Mouse (Mus musculus) A20 (cell line): ENCODE data around the gene Cd2.

ENCODE experiments used
- DNase-seq: peaks from one replicate; pipeline ENCODE4 v3.0.0-alpha.2; 2011; ENCODE audit warnings: low read depth, low spot score

Gene Cd2

DNA sequence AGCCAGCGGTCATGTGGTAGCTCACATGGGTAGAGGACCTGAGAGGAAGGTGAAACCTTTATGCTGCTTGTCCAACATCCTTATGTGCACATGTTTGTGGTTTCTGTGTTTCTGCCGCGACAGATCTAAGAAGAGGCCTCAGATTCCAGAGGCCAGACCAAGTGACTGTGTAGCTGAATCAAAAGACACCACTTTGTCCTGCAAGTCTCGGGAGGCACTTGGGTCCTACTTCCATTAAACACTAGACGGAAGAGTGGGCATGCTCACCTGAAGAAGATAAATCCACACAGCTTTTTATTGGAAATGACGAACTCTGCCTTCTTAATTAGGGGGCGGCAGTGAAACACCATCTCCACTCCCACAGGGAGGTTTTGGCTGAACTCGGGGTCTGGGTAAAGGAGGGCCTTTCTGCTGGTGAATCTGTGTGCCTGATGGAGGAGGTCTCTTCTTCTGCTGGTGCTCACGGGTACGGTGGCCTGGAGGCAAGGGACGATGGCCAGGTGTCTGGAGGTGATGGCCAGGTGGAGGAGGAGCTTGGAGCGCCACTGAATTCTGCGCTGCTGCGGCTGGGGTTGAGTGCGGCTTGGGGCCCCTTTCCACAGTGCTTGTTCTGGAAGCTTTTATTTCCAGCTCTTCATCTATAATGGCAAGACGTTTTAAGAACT, 12.0 kb downstream of the Cd2 start:
- DNase-seq = no peak

DNA sequence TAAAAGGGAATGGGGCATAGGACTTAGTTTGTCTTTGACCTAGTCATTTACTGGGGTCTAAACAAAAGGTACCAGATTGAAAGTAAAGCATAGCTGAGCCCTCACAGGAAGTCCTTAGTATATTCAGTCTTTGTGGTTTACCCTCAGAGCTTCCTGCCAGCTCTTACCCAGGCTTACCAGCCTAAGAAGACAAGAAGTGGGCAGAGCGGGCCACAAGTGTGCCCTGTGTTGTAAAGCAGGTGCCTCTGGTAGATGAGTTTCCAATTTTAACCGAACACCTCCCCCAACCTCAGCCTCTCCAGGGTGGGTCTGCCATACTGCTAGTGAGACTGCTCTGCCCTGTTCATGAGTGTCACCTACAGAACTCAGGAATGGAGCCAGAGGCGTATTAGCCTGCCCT, 12.9 kb downstream of the Cd2 start:
- DNase-seq = peak; percentile 58

DNA sequence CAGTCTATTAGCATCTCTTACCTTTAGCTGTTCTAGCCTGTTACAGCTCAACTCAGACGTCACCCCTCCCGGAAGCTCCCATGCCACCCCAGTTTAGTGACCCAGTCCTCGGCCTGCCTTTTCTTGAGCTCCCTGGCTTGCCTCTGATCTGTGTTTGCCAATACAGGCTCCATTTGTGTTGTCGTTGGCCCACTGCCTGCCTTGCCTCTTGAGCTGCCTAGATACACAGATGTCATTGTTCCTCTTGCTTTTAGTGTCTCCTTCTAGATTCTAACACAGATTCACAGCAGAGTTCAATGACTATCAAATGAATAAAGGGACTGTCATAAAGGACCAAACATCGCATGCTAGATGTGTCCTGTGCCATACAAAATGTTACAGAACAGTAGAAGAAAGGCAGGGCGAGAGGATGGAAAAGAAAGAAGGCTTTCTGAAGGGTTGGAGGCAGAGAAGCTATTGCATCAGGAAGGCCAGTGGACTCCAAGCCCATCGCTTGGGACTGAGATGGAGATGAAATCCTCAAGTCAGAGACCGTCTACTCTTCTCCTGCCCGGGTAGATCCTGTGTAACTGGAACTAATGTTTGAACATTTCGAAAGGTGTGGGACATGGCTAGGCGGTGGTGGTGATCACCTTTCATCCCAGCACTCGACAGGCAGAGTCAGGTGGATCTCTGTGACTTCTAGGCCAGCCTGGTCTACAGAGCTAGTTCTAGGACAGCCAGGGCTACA, 13.5 kb downstream of the Cd2 start:
- DNase-seq = no peak

DNA sequence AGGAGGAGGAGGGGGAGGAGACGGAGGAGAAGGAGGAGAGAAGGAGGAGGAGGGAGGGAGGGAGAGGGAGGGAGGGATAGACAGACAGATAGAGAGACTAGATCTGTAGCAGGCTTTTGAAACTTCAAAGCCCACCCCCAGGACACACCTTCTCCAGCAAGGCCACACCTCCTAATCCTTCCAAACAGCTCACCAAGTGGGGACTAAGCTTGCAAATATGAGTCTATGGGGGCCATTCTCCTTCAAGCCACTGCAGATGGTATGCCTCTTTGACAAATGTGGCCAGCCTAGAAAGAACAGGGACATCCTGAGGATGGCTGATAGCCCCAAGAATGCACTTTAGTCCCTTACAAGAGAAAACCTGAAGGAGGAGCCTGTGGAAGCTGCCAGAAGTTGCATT, 15.6 kb downstream of the Cd2 start:
- no peak for DNase-seq

DNA sequence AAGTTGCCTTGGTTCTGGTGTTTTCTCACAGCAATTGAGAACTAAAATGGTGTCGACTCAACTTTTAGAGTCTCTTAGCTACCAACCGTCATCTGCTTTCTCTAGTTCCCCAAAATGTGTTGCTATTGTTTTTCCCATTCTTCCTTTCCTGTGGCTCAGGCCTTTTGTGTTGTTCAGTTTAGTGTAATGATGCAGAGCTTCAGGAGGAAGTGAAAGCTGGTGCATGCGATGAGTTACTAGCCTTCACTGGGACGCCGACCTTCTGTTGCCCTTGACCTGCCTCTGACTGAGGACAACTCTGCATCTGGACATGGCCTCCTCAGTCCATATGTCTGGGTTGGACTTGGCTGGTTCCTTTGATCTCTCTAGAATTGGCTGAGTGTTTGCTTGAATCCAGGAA, 16.9 kb downstream of the Cd2 start:
- peak; percentile 75 for DNase-seq

DNA sequence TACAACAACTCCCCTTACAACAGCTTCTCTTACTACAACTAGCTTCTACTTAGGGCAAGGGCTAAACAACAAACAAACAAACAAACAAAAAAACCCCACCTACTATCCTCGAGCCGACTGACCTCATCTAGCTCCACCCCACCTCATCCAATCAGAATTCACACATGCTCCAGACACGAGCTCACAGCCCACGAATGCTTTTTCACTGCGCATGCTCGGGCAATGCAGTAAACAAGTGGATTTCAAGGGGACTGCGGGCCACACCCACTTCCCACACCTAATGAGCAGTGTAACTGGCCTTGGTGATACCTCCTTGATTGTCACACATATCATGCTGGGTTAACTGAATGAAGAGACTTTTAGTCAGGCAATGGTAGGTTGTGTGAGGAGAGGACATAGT, 19.4 kb downstream of the Cd2 start:
- DNase-seq = no peak

DNA sequence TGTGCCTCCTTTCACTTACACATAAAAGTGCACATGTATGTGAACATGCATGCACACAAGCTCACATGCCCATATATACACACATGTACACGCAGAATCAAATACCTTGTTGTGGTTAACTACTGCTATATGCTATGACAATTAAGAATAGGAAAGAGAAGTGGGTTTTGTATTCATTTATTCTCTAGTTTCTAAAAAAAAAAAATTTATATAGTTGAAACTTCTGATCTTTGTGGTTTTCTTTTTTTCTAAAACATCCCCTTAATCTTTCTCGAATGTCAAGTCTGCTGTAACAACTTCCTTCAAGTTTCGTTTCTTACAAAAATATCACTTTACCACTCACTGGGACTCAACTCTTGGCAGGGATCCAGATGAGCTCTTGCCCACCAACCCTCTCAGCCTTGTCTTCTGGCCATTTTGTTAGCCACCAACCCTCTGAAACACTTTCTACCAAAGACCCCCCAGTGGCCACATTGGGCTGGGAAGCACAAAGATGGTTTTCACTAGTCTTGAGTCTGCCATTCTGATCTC, 22.1 kb downstream of the Cd2 start:
- no peak for DNase-seq

DNA sequence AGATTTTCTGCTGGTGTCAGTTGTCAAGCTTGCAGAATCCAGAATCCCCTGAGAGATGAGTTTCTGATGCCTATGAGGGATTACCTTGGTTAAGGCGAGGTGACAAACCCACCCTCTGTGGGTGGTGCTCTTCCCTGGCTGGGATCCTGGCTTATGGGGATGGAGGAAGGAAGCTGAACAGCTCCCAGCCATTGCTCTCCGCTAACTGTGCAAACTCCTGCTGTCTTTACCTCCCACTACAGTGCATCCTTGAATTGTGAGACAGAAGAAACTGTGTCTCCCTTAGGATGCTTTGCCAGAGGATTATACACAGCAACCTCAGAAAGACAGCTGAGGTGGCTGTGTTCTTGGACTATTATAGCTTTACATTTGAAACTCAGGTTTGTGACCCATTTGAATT, 28.8 kb downstream of the Cd2 start:
- DNase-seq = no peak

DNA sequence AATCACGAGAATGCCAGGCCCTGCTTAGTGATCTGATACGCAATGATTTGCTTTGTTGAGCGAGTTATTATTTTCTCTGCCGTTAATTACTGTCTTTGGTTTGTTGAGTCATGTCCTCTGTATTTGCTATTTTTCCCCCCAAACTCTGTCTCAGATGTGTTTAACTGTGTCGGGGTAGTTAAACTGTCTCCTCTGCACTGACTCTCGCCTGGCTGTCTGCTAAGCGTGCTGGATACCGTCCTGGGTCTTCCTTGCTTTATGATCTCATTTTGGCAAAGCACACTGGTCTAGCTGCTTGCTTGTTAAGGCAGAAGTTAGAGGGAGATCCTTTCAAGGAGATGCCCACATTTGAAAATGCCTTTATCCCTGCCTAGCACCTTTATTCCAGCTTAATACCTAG, 31.6 kb downstream of the Cd2 start:
- no peak for DNase-seq

DNA sequence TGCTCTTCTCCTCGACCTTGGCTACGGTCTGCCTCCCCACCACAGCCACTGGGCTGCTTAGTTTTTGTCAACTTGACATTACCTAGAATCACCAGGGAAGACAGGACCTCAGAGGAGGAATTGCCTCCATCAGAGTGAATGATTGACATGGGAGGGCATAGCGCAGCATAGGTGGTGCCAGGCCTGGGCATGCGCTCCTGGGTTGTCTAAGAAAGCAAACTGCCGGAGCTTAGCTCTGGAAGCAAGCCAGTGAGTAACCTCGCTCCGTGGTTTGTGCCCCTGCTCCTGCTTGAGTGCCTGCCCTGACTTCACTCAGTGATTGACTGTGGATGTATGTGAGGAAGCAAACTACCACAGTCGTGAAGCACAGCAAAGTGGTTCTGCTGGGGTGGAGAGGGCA, 35.6 kb downstream of the Cd2 start:
- DNase-seq = no peak

DNA sequence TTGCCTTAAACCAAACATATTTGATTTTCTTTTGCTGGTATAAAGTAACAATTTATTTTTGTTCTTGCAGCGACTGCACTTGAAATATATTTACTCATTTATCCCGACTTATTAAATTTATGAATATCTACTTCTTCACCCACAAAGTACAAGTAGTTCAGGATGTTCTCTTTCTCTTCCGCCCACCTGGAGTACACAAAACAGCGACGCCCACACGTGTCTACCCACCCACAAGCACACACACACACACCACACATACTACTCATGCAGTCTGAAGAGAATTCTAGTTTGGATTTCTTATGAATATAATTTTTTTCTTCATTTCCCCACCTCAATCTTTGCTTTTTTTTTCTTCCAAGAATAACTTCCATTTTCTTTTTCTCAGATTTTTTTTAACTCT, 37.9 kb downstream of the Cd2 start:
- DNase-seq = no peak

DNA sequence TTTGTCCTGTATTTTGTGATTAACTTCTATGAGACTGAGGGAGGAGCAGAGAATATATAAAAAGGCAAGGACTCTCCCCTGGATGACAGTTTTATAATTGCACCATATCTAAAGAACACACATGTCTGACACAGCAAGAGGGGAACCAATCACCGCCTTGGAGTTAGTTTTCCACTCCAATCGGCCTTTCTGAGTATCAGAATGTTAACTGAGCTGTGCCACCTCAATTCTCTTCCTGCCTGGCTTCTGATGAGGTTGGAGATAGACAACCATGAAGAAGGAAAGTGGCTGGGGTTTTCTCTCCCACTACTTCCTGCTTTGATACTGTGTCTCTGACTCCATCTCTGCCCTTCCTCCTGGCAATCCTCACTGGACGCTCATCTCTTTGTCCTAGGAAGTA, 42.5 kb downstream of the Cd2 start:
- DNase-seq = no peak

DNA sequence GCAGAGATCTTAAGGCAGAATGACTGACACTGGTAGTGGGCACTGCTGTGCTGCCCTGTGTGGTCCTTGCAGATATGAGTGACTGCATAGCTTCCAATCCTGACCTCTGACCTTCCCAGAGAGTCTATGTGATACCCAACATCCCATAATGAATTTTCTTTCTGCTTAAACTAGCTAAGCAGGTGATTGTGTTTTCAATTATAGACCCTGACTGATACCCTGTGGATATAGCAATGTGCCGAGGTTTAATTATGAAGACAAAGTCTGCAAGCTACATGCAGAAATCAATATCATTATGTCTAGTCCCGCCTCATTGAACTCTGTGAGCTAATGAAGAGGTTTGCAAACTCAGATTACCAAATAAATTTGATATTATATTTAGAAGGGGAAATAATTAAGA, 44.7 kb downstream of the Cd2 start:
- no peak for DNase-seq

DNA sequence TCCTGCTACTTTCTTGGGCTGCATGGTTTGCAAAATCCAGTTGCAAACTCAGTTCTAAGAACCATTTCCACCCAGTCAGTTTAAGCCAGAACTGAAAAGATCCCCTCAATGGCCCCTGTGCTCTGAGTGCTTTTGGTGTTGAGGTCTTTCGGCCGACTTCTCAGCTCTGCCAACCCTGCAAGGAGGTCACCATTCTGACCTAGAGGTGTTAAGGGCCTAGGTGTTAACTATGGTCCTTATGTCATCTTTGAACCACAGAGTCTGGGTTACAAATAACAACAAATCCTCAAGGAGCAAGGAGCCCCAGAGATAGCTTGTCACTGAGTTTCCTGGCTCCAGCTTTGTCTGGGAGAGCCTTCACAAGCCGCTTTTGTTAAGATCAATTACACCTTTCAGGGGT, 45.9 kb downstream of the Cd2 start:
- no peak for DNase-seq

DNA sequence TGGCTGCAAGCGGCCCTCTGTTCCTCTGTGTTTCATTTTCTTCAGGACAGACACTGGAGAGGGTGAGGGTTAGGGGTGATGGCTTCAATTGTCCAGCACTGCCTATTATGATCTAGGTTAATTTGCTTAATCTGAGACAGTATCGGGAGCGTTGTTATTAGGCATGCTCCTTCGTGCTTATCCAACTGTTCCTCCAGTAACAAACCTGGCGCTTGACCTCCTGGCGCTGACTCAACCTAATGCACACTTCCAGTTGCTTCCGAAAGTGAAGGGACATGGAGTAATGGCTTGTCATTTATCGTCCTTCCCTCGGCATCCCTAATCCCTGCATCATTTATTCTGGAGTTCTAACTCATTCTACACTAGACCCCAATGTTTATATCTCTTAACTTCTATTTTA, 46.9 kb downstream of the Cd2 start:
- no peak for DNase-seq

DNA sequence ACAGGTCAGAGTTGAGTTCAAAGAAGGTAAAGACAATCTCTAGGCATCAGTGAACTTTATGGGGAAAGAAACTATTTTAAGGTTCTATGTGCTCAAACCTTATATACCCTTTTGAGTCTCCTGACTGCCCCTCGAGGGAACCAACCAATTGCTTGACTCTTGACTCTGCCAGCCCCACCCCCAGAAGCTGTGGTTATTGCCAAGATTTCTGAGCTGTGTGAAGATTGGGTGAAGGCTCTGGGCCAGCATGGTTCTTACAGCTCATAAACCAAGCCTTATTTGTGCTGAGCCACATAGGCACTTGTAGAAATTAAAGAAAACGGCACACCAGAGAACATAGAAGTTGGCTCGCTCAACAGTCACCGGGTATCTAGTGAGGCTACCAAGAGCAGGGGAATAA, 48.5 kb downstream of the Cd2 start:
- DNase-seq = no peak

DNA sequence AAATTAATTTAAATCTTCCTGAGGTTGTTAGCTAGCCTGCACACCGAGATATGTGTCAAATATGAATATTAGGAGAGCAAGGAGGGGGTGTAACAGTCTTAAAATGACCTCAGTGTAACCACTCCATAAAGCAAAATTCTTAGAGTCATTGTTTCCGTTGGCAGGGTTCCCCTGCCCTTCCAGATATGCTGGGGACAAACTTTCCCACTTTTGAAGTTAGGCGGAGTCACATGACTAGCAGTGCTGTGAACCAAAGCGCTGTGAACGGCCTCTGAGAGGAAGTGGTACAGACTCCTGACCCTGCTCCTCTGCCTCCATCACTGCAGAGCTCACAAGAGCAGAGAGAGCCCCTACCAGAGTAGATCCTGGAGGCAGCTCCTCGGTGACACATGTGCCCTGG, 49.0 kb downstream of the Cd2 start:
- no peak for DNase-seq

DNA sequence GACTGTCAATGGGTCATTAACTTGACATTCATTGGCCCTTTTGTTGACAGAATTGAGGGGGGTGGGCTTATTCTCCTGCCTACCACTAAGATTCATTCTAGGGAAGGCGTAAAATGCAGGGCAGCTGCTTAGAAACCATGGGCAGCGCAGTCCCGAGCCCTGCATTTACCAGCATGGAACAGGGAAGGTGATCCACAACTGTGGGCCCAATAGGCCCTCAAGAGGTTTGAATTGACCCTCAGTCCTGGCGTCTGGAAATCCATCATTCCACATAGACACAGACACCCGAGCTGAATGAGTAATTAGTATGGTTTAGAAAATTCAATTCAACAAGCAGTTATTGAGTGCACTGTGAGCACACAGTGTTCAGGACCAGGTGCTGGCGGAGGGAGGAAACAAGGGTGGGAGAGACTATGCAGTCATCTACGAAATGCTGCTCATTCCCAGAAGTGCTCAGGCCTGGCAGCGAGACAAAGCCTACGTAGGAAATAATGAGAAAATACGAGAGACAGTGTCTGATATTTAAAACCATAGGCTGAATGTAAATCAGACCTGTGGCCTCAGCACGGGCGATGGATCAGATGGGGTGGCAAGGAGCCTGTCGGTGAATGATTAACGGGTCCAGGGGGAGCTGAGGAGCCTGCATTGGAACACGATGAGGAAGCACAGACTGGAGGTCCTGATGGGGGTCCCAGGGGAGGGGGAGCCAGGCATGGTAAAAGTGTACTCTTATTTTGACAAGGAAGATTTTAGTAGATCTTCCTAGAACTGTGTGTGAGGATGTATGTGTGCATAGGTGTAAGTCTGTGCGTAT, 50.5 kb downstream of the Cd2 start:
- DNase-seq = no peak

DNA sequence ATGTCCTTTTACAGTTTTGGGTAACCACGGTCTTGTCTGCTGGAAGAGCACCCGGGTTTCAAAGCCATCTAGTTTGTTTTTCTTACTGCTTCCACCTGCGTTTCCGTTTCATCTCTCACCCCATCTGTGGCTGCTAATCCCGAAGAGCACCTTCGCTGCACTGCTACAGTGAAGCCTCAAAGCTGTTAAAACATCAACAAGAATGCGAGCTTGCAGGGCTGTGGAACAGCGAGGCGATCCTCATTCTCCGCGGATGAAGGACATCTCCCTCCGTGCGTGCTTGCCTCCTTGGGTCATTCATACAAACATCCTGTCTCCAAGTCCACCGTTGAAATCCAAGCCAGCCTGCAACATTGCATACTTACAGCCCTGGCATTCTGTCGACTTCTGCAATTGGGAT, 51.5 kb downstream of the Cd2 start:
- DNase-seq = no peak

DNA sequence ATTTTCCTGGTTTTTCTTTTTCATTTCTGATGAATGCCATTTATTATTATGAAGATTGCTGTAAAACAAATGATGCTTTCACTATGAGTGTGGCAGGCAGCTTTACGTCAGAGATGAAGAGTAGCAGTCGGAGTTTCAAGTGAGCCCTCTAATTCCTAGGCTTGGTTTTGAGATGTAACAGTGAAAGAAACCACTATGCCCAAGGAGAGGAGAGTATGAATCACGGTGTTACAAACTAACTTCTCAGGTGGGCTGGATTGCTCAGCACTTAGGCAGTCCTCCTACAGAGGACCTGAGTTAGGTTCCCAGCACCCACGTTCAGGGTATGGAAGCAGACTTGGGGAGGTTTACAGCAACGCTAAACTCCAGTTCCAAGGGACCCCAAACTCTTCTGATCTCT, 52.4 kb downstream of the Cd2 start:
- DNase-seq = no peak

DNA sequence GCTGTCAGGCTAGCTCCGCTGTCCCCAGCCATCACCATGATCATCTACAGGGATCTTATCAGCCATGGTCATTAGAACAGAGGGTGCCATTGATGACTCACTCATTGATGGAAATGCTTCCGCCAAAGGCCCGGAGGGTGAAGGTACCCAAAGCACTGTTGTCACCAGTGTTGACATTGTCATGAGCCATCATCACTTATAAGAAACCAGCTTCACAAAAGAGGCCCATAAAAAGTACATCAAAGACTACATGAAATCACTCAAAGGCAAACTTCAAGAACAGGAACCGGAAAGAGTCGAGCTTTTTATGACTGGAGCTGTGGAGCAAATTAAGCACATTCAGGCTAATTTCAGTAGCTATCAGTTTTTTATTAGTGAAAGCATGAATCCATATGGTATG, 54.3 kb downstream of the Cd2 start:
- DNase-seq = no peak

DNA sequence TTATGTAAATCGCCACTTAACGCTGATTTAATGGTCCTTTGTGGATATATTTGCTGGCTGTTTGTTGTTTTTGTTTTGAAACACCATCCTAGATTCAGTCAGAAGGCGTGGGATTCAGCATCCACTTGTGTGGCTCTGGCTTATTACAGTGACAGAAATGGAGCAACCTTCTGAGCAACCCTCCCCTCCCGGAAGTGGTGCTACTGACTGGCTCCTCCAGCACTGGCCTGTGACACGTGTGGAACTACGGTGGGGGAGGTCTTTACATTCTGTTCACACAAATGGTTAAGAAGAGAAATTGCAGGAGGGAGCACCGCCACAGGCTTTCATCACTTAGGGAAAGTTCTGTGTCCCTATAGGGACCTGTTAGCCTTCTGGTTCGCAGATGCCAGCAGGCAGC, 55.2 kb downstream of the Cd2 start:
- no peak for DNase-seq

DNA sequence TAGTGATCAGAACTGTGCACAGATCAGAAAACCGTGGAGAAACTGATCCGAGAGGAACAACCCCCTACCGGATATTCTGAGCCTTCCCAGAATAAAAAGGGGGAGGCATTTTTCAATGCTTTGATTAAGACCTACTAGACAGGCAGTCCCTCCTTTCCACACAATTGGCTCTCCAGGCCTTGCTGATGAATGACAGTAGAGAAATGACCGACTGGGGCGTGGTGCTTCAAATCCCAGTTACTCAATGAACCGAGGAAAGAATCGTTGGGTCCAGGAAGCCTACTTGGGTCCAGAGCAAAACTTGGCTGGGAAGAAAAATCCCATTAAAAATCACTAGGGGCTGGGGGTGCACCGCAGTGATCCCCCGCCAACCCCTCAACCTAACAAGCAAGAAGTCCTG, 57.5 kb downstream of the Cd2 start:
- DNase-seq = no peak
